Mouse (Mus musculus): ENCODE measurements around the gene Mks1. TPM values are rescaled to one million over a fixed set of nuclear protein-coding genes. Genes with fewer than 3 reads are reported as not detected.

The Mks1 gene
- polyA plus RNA-seq (2012; rRNA removed) = 19.4 and 25.5 TPM in 2 replicates

DNA sequence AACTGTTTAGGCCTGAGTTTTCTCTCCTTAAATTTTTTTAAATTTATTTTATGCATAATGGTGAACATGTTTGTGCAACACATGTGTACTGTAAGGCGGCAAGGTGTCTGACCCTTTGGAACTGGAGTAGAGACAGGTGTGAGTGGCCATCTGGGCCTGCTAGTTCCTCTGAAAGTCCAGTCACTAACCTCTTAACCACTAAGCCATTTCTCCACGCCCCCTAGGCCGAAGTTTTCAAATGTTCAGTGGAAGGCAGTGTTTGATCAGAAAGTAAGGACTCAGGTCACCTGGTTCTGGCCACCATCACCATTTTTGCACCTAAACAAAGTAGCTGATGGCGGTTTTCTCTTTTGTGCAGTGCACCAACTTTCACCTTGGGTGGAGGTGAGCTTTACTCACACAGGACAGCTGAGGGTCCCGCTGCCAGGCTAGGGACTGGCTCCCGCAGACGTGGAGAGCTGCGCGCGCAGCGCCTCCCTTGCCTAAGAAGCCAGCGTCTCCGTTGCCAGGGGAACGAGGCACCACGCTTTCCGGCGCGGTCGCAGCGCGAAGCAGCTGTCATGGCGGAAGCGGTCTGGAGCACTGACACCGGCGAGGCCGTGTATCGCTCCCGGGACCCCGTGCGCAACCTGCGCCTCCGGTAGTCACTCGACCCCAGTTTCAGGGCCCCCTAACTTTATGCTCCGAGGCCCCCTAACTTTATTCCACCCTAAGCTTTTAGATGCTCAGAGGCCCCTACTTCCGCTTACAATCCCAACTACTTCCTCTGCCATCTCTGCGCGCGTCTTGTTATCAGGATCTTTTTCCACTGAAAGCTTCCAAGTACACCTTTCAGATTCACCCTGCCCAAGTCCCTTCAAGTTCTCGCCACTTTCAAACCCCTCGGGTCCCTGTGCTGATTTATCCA lies at the start of gene Mks1:
Gene Mks1 (plus strand): TSS at position 526 of the 907 bp plus-strand sequence.

DNA sequence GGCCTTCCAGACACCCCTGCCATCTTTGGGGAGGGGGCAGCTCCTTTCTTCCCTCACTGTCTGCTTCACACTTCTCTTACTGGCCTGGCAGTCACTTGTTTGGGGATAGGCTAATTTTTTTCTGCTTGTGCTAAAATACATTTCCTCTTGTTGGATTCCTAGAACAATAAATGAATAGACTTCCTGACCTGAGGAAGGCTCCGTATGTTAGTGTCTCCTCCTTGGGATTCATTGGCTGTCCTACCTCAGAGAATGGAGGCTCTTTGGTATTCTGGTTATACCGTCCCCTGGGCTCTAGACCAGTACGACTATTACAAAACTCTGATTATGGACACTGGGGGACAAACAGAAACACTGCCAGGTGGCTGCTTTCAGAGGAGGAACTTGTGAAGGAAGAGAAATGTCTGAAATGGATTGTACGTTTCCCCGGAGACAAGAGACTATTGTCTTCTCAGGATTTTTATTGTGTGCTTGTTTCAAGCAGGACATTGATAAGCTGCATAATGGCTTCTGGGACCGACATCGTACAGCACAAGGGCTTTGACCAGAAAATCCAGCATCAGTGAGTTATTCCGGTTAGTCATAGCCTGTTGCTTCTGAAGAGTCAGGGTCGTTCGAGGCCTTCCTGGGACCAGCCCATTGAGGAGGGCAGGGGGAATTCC lies 24.6 kb upstream of the Mks1 start, which contains the start of gene Lpo:
Gene Lpo (minus strand): TSS at position 51 of the 662 bp plus-strand sequence.

GRCm38 (mm10) chr11:87875436-87875835 lies 22.4 kb downstream of the Mks1 start, which contains the start of gene Epx:
Gene Epx, minus strand, starts transcription at chr11:87875536.

GRCm38 (mm10) chr11:87892168-87892567 lies 39.2 kb downstream of the Mks1 start, which contains the start of gene Olfr462:
Gene Olfr462, minus strand, starts transcription at chr11:87892268.

DNA sequence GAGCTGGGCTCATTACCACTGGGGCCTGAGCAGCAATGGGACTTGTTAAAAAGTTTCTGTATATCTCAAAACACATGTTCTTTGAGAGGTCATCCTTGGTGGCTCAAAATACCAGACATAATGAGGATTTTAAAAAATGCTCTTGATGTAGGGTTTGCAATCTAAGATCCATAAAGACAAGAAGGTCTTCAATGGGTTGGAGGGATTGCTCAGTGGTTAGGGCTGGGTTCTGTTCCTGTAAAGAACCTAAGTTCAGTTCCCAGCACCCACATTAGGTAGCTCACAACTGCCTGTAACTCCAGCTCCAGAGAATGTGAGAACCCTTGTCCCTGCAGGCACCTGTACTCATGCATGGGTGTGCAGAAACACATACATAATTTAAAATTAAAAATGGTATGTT lies 44.3 kb downstream of the Mks1 start, which contains the start of gene Olfr463:
Gene Olfr463 (minus strand): TSS at position 101 of the 400 bp plus-strand sequence.

Other genes with a start within 250 kb of the Mks1 start
- gene Hsf5, start 236.1 kb upstream of the Mks1 start, polyA plus RNA-seq (2012; rRNA removed) = 0.09 and 0.12 TPM in 2 replicates
- 7.2 and 8.9 TPM in 2 replicates for gene Rnf43, start 190.5 kb upstream of the Mks1 start, polyA plus RNA-seq (2012; rRNA removed)
- gene Supt4a, start 115.7 kb upstream of the Mks1 start, polyA plus RNA-seq (2012; rRNA removed) = 38.0 and 74.1 TPM in 2 replicates
- 13.0 and 14.2 TPM in 2 replicates for gene Tspoap1, start 92.7 kb upstream of the Mks1 start, polyA plus RNA-seq (2012; rRNA removed)
- gene Mpo, start 59.6 kb upstream of the Mks1 start, polyA plus RNA-seq (2012; rRNA removed) = 0.19 and 0.31 TPM in 2 replicates
- 0.06 and 0.18 TPM in 2 replicates for gene Lpo, start 24.9 kb upstream of the Mks1 start, polyA plus RNA-seq (2012; rRNA removed)
- gene Epx, start 22.3 kb downstream of the Mks1 start, polyA plus RNA-seq (2012; rRNA removed) = not detected in 2 replicates
- gene Olfr462, start 39.1 kb downstream of the Mks1 start, polyA plus RNA-seq (2012; rRNA removed) = 0.21 TPM in 1 of 2 replicates, not detected in the other
- gene Olfr463, start 44.2 kb downstream of the Mks1 start, polyA plus RNA-seq (2012; rRNA removed) = not detected in 2 replicates
- 0.28 and 1.2 TPM in 2 replicates for gene Olfr464, start 67.8 kb downstream of the Mks1 start, polyA plus RNA-seq (2012; rRNA removed)
- 128 and 211 TPM in 2 replicates for gene Dynll2, start 134.3 kb downstream of the Mks1 start, polyA plus RNA-seq (2012; rRNA removed)
- 152 and 191 TPM in 2 replicates for gene Srsf1, start 194.2 kb downstream of the Mks1 start, polyA plus RNA-seq (2012; rRNA removed)
- 21.7 and 28.3 TPM in 2 replicates for gene Vezf1, start 215.1 kb downstream of the Mks1 start, polyA plus RNA-seq (2012; rRNA removed)
- 51.0 TPM in 2 replicates for gene Cuedc1, start 244.8 kb downstream of the Mks1 start, polyA plus RNA-seq (2012; rRNA removed)